Mouse (Mus musculus) forebrain, embryonic 11.5 days (tissue): ENCODE results near the gene N4bp2l2. TPM values are rescaled to one million over a fixed set of nuclear protein-coding genes. Genes with fewer than 3 reads are reported as not detected.

Source experiments
- ATAC-seq: fragments of 200-750 bp; cut with Nextera tagmentation; replicated peaks from 2 replicates; pipeline ENCODE4 v1.8.0; 2017; ENCODE audit warnings: moderate TSS enrichment; ENCODE audit not compliant: low FRiP score
- DNase-seq: peaks from one replicate; pipeline ENCODE4 v3.0.0-alpha.2; 2017; ENCODE audit warnings: low spot score
- H3K27ac ChIP-seq: fragments of 300-500 bp; sonication (generic); 2 replicates; pipeline ENCODE4 v1.5.1; 2014; ENCODE audit warnings: low read depth, low read length
- H3K27me3 ChIP-seq: fragments of 300-500 bp; sonication (generic); 2 replicates; pipeline ENCODE4 v1.6.1; 2014; ENCODE audit warnings: mild to moderate bottlenecking, low read length, mixed read lengths; ENCODE audit not compliant: control insufficient read depth, insufficient read depth
- H3K36me3 ChIP-seq: fragments of 300-500 bp; sonication (generic); 2 replicates; pipeline ENCODE4 v1.6.1; 2014; ENCODE audit warnings: mild to moderate bottlenecking, low read length, moderate library complexity, mixed read lengths; ENCODE audit not compliant: control insufficient read depth, insufficient read depth
- H3K4me1 ChIP-seq: fragments of 300-500 bp; sonication (generic); replicated peaks from 2 replicates; pipeline ENCODE4 v1.6.1; 2014; ENCODE audit warnings: low read length, mixed read lengths; ENCODE audit not compliant: control insufficient read depth, insufficient read depth
- H3K4me2 ChIP-seq: fragments of 300-500 bp; sonication (generic); 2 replicates; pipeline ENCODE4 v1.6.1; 2014; ENCODE audit warnings: low read depth, mild to moderate bottlenecking, low read length, moderate library complexity, mixed read lengths; ENCODE audit not compliant: severe bottlenecking
- H3K4me3 ChIP-seq: fragments of 300-500 bp; sonication (generic); 2 replicates; pipeline ENCODE4 v1.5.1; 2014; ENCODE audit warnings: low read depth, low read length
- H3K9ac ChIP-seq: fragments of 300-500 bp; sonication (generic); 2 replicates; pipeline ENCODE4 v1.6.1; 2014; ENCODE audit warnings: low read length
- H3K9me3 ChIP-seq: fragments of 300-500 bp; sonication (generic); 2 replicates; pipeline ENCODE4 v1.6.1; 2016; ENCODE audit warnings: low read length, mixed read lengths; ENCODE audit not compliant: control insufficient read depth
- WGBS: fragments of 180-500 bp; shearing (Covaris S2); extraction: QIAGEN DNeasy Blood & Tissue Kit; methylation state at CpG from one replicate; pipeline ENCODE4 v1.1.7; 2014; 5-methylcytosine and 5-hydroxymethylcytosine counted together
- polyA plus RNA-seq: library from polyadenylated mRNA; unstranded; fragments of >200 nt; fragmentation: Nextera tagmentation; extraction: Ambion mirVana; gene quantifications from 2 replicates; pipeline ENCODE4 v1.2.1, GENCODE M21; 2014

Gene N4bp2l2
- polyA plus RNA-seq, 1 experiment from 2014 or later = 43.8 TPM

GRCm38 (mm10) chr5:150611136-150611535 lies 54.8 kb downstream of the N4bp2l2 start:
- DNase-seq = no peak
- no peaks in the 10 kb centered on the region for H3K36me3 ChIP-seq
- H3K4me3 ChIP-seq = no peak overlapping the region
- no peak for ATAC-seq
- no peaks in the 10 kb centered on the region for H3K9me3 ChIP-seq
- 64% methylated on average over 1 of the region's 1 CpGs for WGBS
- H3K9ac ChIP-seq = no peak overlapping the region
- no peaks in the 10 kb centered on the region for H3K27me3 ChIP-seq
- H3K4me2 ChIP-seq = no peak overlapping the region
- H3K4me1 ChIP-seq = no peaks in the 10 kb centered on the region
- no peak overlapping the region for H3K27ac ChIP-seq

GRCm38 (mm10) chr5:150607631-150608030 lies 58.4 kb downstream of the N4bp2l2 start:
- DNase-seq (no peak), ATAC-seq (no peak)
- no peaks in the 10 kb centered on the region for H3K4me1 ChIP-seq
- no peak overlapping the region for H3K27ac ChIP-seq
- no peak overlapping the region for H3K9ac ChIP-seq
- H3K4me3 ChIP-seq = no peak overlapping the region
- WGBS = 96% methylated on average over 8 of the region's 8 CpGs
- H3K9me3 ChIP-seq = no peaks in the 10 kb centered on the region
- H3K4me2 ChIP-seq = no peak overlapping the region
- no peaks in the 10 kb centered on the region for H3K27me3 ChIP-seq
- no peaks in the 10 kb centered on the region for H3K36me3 ChIP-seq

- no peaks in the 10 kb centered on the region for H3K36me3 ChIP-seq
- H3K4me3 ChIP-seq = no peak overlapping the region
- no peak overlapping the region for H3K4me2 ChIP-seq
- H3K27ac ChIP-seq = no peak overlapping the region
- DNase-seq (no peak), ATAC-seq (no peak)
- H3K9ac ChIP-seq = no peak overlapping the region
- 96% methylated on average over 6 of the region's 6 CpGs for WGBS
- no peaks in the 10 kb centered on the region for H3K4me1 ChIP-seq
- no peaks in the 10 kb centered on the region for H3K9me3 ChIP-seq
- H3K27me3 ChIP-seq = no peaks in the 10 kb centered on the region
Observed at GRCm38 (mm10) chr5:150606131-150606530, 59.9 kb downstream of the N4bp2l2 start.

GRCm38 (mm10) chr5:150601441-150602230 lies 64.3 kb downstream of the N4bp2l2 start:
- Histone ChIP-seq H3K9me3 (no peaks in the 10 kb centered on the region), H3K4me1 (no peaks in the 10 kb centered on the region), H3K4me3 (no peak overlapping the region), H3K4me2 (no peak overlapping the region), H3K9ac (no peak overlapping the region), H3K27me3 (no peaks in the 10 kb centered on the region), H3K27ac (no peak overlapping the region), H3K36me3 (no peaks in the 10 kb centered on the region)
- ATAC-seq (no peak), DNase-seq (no peak)
- WGBS = 86% methylated on average over 14 of the region's 14 CpGs

- 85% methylated on average over 20 of the region's 20 CpGs for WGBS
- H3K9me3 ChIP-seq = no peaks in the 10 kb centered on the region
- H3K27me3 ChIP-seq = no peaks in the 10 kb centered on the region
- H3K36me3 ChIP-seq = no peaks in the 10 kb centered on the region
- H3K27ac ChIP-seq = no peak overlapping the region
- no peak overlapping the region for H3K4me3 ChIP-seq
- ATAC-seq (no peak), DNase-seq (no peak)
- no peaks in the 10 kb centered on the region for H3K4me1 ChIP-seq
- no peak overlapping the region for H3K9ac ChIP-seq
- no peak overlapping the region for H3K4me2 ChIP-seq
Observed at GRCm38 (mm10) chr5:150600554-150601440, 65.2 kb downstream of the N4bp2l2 start.

GRCm38 (mm10) chr5:150599301-150600294 lies 66.4 kb downstream of the N4bp2l2 start:
- Histone ChIP-seq H3K9me3 (no peaks in the 10 kb centered on the region), H3K27me3 (peaks cover 3% of the 10 kb centered on the region; the same call in 1 of the 2 replicates), H3K4me2 (no peak overlapping the region), H3K4me1 (peaks cover 4% of the 10 kb centered on the region; the same call in 1 of the 2 replicates), H3K36me3 (no peaks in the 10 kb centered on the region), H3K9ac (no peak overlapping the region), H3K4me3 (no peak overlapping the region), H3K27ac (no peak overlapping the region)
- WGBS = 76% methylated on average over 13 of the region's 13 CpGs
- no peak for ATAC-seq
- DNase-seq = no peak

GRCm38 (mm10) chr5:150598202-150599119 lies 67.5 kb downstream of the N4bp2l2 start:
- Histone ChIP-seq H3K4me3 (no peak overlapping the region), H3K36me3 (no peaks in the 10 kb centered on the region), H3K9ac (no peak overlapping the region), H3K4me1 (peaks cover 6% of the 10 kb centered on the region; the same call in 1 of the 2 replicates), H3K4me2 (no peak overlapping the region), H3K27ac (no peak overlapping the region), H3K27me3 (peaks cover 7% of the 10 kb centered on the region), H3K9me3 (no peaks in the 10 kb centered on the region)
- 65% methylated on average over 21 of the region's 21 CpGs for WGBS
- DNase-seq (no peak), ATAC-seq (no peak)
